Mouse (Mus musculus): ENCODE data around the gene Pnma5. TPM values are rescaled to one million over a fixed set of nuclear protein-coding genes. Genes with fewer than 3 reads are reported as not detected.
A peak's percentile ranks its signal among the peaks of the same experiment; 100 is the strongest.
"Not testable (repeated sequence)": the region's sequence is repeated elsewhere in the genome, so short reads cannot be mapped to it uniquely, and the experiment has no call there.

The Pnma5 gene
- not detected in 2 replicates for polyA plus RNA-seq (2012; ENCODE audit: insufficient read depth, insufficient read length, missing spikeins)

- no peaks in the 10 kb centered on the region for H3K4me1 ChIP-seq (ENCODE audit: control insufficient read depth, insufficient read depth, insufficient read length, low read length)
- H3K27ac ChIP-seq (replicated peaks; ENCODE audit: low read depth, low read length), result no peak within 1 kb of the TSS
- no peak within 1 kb of the TSS for H3K4me3 ChIP-seq (ENCODE audit: insufficient read depth, low read depth, low read length)
These were observed at the start of gene Pnma5 for GRCm38 (mm10) chrX:73037003-73037402. Pnma5 (minus strand) TSS chrX:73037103.

GRCm38 (mm10) chrX:73082267-73083055, 45.6 kb upstream of the Pnma5 start, which contains the start of gene Xlr4a:
Xlr4a (minus strand) TSS chrX:73082478.
- not testable (repeated sequence) for H3K4me1 ChIP-seq (ENCODE audit: control insufficient read depth, insufficient read depth, insufficient read length, low read length); H3K27ac ChIP-seq (replicated peaks; ENCODE audit: low read depth, low read length); H3K4me3 ChIP-seq (ENCODE audit: insufficient read depth, low read depth, low read length)

- H3K4me3 ChIP-seq (ENCODE audit: insufficient read depth, low read depth, low read length); H3K27ac ChIP-seq (replicated peaks; ENCODE audit: low read depth, low read length); H3K4me1 ChIP-seq (ENCODE audit: control insufficient read depth, insufficient read depth, insufficient read length, low read length): not testable (repeated sequence)
These were observed 29.9 kb upstream of the Pnma5 start for GRCm38 (mm10) chrX:73066765-73067312.

GRCm38 (mm10) chrX:73064415-73064793, 27.5 kb upstream of the Pnma5 start, which contains the start of gene Pnma3:
Pnma3 (plus strand) TSS chrX:73064787.
- Histone ChIP-seq H3K4me1 (ENCODE audit: control insufficient read depth, insufficient read depth, insufficient read length, low read length) (no peaks in the 10 kb centered on the region), H3K4me3 (ENCODE audit: insufficient read depth, low read depth, low read length) (no peak within 1 kb of the TSS), H3K27ac (replicated peaks; ENCODE audit: low read depth, low read length) (no peak within 1 kb of the TSS)

DNA sequence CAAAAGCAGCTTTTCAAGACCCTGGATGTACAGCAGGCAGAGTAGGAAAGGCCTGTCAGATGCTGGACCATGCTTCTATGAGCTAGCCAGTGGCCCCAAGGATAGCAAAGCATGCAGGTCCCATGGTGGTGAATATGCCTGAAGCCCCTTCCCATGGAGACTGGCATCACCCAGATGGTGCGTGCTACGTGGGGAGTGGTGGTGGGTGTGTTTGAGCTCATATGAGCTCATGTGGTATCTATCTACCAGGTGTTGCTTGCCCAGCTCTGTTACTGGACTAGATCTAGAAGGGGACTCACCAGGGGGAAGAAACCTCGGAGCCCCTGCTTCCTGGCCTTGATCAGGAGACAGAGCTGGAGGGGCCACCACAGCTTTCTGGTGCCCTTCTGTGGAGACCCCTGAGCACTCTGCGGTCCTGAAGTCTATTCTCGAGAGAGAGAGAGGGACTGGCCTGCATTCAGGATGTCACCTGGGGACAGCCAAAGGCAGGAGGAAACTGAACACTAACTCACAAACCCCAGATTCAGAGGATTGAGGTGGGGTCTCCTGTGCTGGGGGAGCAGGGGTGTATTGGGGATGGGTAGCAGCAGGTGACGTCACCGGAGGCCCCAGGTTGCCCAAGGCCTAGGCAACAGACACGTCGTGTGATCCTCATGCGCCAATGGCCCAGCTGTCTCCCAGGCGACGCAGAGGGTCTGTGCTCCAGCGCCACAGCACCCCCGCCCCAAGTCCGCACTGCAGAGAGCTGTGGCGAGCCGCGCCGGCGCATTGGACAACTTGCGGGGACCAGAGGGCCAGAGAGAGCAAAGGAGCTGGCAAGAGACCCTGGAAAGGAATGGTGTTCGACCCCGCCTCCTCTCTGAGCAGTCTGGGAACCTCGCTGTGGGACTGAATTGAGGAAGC, 26.9 kb upstream of the Pnma5 start:
- H3K4me1 ChIP-seq (ENCODE audit: control insufficient read depth, insufficient read depth, insufficient read length, low read length), result no peaks in the 10 kb centered on the region
- H3K4me3 ChIP-seq (ENCODE audit: insufficient read depth, low read depth, low read length), result no peak overlapping the region
- H3K27ac ChIP-seq (replicated peaks; ENCODE audit: low read depth, low read length), result no peak overlapping the region

GRCm38 (mm10) chrX:73062323-73062722, 25.4 kb upstream of the Pnma5 start:
- H3K4me1 ChIP-seq (ENCODE audit: control insufficient read depth, insufficient read depth, insufficient read length, low read length), result no peaks in the 10 kb centered on the region
- no peak overlapping the region for H3K27ac ChIP-seq (replicated peaks; ENCODE audit: low read depth, low read length)
- no peak overlapping the region for H3K4me3 ChIP-seq (ENCODE audit: insufficient read depth, low read depth, low read length)

- Histone ChIP-seq H3K27ac (replicated peaks; ENCODE audit: low read depth, low read length) (no peak overlapping the region), H3K4me3 (ENCODE audit: insufficient read depth, low read depth, low read length) (no peak overlapping the region), H3K4me1 (ENCODE audit: control insufficient read depth, insufficient read depth, insufficient read length, low read length) (no peaks in the 10 kb centered on the region)
These were observed 24.6 kb upstream of the Pnma5 start for GRCm38 (mm10) chrX:73061528-73061927.

DNA sequence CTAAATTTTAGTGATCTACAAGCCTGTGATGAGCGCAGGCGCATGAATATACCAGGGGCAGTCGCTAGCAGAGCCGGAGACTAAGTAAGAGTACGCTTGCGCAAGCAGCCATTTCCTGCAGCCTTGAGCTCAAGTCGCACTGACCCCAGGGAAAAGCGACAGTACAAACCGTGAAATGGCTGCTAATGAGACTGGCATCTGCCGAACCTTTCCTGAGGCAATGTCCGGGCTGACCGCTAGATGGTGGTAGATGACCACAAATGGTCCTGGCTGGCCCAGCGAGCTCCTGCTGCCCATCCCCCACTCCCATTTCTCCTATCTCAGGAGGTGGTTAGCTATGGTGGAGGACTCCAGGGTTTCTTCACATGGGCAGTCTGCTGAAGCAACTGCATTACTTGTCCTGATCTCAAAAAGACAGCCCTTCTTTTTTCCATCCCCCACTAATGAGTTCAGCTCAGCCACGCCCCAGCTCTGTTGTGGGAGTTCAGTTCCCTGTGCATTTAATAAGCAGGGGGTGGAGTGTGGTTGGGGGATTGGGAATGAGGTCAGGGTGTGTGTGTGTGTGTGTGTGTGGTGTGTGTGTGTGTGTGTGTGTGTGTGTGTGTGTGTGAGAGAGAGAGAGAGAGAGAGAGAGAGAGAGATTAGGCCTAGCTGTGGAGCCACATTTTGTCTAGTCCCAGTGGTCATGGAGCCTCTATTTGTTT, 17.1 kb upstream of the Pnma5 start:
- H3K27ac ChIP-seq (replicated peaks; ENCODE audit: low read depth, low read length), result no peak overlapping the region
- H3K4me3 ChIP-seq (ENCODE audit: insufficient read depth, low read depth, low read length), result no peak overlapping the region
- no peaks in the 10 kb centered on the region for H3K4me1 ChIP-seq (ENCODE audit: control insufficient read depth, insufficient read depth, insufficient read length, low read length)

DNA sequence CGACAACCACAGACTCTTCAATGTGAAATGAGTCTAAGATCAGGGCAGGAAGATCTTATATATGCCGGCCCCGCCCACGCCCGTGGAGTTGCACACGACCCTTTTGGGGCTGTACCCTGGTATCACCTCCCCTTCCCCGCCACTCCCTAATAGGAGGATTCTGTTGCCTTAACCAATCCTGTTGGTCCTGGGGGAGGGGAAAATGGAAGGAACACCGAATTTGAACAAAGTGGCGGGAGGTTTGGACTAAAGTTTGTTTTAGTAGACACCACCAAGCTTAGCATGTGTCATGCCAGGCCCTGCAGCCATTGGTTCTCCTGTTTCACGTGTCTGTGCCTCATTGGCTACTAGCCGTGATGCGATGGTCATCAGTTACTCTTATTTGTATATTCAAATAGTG, 2.8 kb upstream of the Pnma5 start:
- no peak overlapping the region for H3K27ac ChIP-seq (replicated peaks; ENCODE audit: low read depth, low read length)
- no peaks in the 10 kb centered on the region for H3K4me1 ChIP-seq (ENCODE audit: control insufficient read depth, insufficient read depth, insufficient read length, low read length)
- no peak overlapping the region for H3K4me3 ChIP-seq (ENCODE audit: insufficient read depth, low read depth, low read length)

GRCm38 (mm10) chrX:73038831-73039230, 1.9 kb upstream of the Pnma5 start:
- Histone ChIP-seq H3K4me3 (ENCODE audit: insufficient read depth, low read depth, low read length) (no peak overlapping the region), H3K27ac (replicated peaks; ENCODE audit: low read depth, low read length) (no peak overlapping the region), H3K4me1 (ENCODE audit: control insufficient read depth, insufficient read depth, insufficient read length, low read length) (no peaks in the 10 kb centered on the region)

DNA sequence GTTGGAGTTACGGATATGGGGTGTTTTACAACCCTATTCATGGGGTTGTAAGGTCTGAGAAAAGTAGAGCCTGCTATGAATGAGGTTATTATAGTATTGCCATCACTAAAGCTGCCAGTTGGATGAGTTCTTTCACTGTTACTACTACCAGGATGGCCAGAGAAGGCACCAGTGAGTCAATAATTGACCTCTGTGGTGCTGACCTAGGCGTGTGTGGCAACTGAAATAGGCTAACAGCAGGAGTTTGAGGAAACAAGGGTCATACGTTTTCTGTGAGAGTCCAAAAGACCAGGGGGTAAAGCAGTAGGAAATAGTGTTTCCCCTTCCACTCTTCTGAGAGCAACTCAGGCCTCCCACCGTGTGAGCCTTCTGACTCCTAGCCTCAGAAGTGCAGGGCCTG, 24.1 kb downstream of the Pnma5 start:
- no peak overlapping the region for H3K27ac ChIP-seq (replicated peaks; ENCODE audit: low read depth, low read length)
- H3K4me1 ChIP-seq (ENCODE audit: control insufficient read depth, insufficient read depth, insufficient read length, low read length), result no peaks in the 10 kb centered on the region
- no peak overlapping the region for H3K4me3 ChIP-seq (ENCODE audit: insufficient read depth, low read depth, low read length)

DNA sequence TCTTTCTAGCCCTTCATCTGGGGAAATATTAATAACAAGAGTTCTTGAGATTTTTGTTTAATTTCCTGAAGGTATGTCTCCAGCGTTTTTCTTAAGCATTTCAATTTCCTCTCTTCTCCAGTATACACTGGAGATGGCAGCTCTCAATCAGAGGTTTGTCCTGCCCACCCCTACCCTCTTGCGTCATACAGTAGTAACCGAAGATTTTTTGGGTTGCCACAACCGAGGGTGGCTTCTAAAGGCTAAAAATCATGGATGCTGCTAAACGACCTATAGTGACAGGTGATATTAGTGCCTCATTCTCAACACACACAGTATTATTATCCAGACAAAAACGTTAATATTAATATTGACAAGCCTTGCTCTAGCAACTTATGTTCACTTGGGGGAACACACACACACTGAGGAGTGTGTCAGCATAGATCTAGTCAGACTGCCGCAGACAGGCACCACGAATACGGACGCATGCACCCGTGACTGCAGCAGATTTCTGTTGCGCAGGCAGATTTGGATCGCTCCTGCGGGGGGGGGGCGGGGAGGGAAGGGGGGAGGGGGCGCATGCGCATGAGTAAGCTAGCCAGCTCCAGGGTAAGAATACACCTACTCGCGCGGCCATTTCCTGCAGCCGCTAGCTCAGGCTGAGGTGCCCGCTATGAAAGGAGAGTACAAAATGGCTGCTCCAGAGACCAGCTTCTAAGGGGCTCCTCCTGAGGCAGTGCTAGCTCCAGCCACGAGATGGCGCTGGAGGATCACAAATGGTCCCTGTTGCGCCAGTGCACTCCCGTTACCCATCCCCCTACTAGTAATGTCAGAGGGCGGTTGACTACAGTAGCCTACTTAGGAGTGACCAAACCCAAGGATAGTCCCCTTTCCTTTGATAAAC, 29.1 kb downstream of the Pnma5 start:
- peak overlapping the region; percentile 62 for H3K4me3 ChIP-seq (ENCODE audit: insufficient read depth, low read depth, low read length)
- H3K27ac ChIP-seq (replicated peaks; ENCODE audit: low read depth, low read length), result peak overlapping the region; percentile 64
- no peaks in the 10 kb centered on the region for H3K4me1 ChIP-seq (ENCODE audit: control insufficient read depth, insufficient read depth, insufficient read length, low read length)

DNA sequence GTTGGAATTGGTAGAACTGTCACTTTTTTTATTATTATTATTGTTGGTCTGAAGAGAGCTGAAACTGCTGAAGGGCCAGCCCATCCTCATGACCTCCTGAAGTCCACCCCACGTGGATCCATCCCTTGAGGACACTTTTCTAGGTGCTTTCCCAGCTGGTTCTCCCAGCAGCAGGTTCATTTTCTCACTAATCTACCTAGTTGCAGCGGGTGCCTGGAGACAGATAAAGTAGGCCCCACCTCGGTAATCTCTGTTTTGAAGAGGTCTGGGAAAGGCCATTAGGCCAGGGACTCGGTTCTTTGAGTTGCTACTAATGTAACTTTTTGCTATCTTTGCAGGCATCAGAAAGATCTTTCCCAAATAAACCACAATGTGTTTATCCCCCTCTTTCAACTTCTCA, 31.2 kb downstream of the Pnma5 start:
- H3K4me1 ChIP-seq (ENCODE audit: control insufficient read depth, insufficient read depth, insufficient read length, low read length), result no peaks in the 10 kb centered on the region
- no peak overlapping the region for H3K4me3 ChIP-seq (ENCODE audit: insufficient read depth, low read depth, low read length)
- H3K27ac ChIP-seq (replicated peaks; ENCODE audit: low read depth, low read length), result no peak overlapping the region

DNA sequence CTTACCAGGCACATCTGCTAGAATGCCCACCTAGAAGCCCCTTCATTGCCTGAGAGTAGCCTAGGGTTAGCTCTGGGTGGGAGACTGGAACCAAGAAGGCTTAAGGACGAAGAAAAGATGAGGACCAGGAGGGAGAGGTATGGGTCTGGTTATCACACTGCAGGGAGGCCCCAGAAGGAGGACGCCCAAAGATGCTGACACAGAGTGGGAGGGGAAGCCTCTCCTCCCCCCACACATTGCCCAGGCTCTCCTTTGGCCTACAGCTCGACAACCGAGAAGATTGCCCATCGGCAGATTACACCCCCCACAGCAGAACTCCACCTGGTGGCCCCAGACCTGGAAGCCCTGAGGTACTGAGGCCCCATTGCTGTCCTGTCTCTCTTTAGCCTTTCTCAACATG, 33.8 kb downstream of the Pnma5 start:
- Histone ChIP-seq H3K27ac (replicated peaks; ENCODE audit: low read depth, low read length) (no peak overlapping the region), H3K4me1 (ENCODE audit: control insufficient read depth, insufficient read depth, insufficient read length, low read length) (no peaks in the 10 kb centered on the region), H3K4me3 (ENCODE audit: insufficient read depth, low read depth, low read length) (no peak overlapping the region)
